Mouse (Mus musculus) liver, embryonic 13.5 days (tissue): ENCODE measurements around the gene Abhd14a. TPM values are rescaled to one million over a fixed set of nuclear protein-coding genes. Genes with fewer than 3 reads are reported as not detected.

ENCODE experiments used
- ATAC-seq: fragments of 200-750 bp; cut with Nextera tagmentation; 2 replicates; pipeline ENCODE4 v1.8.0; 2017; ENCODE audit warnings: low read depth, mild to moderate bottlenecking, moderate number of reproducible peaks, moderate library complexity
- DNase-seq: peaks from one replicate; pipeline ENCODE4 v3.0.0; 2022
- H3K27ac ChIP-seq: fragments of 300-500 bp; sonication (generic); 2 replicates; pipeline ENCODE4 v1.5.1; 2015; ENCODE audit warnings: moderate library complexity, mild to moderate bottlenecking, inconsistent platforms
- H3K27me3 ChIP-seq: fragments of 300-500 bp; sonication (generic); 2 replicates; pipeline ENCODE4 v1.6.1; 2015; ENCODE audit warnings: mild to moderate bottlenecking, inconsistent platforms
- H3K36me3 ChIP-seq: fragments of 300-500 bp; sonication (generic); 2 replicates; pipeline ENCODE4 v1.6.1; 2015; ENCODE audit warnings: mild to moderate bottlenecking, inconsistent platforms
- H3K4me1 ChIP-seq: fragments of 300-500 bp; sonication (generic); replicated peaks from 2 replicates; pipeline ENCODE4 v1.6.1; 2015; ENCODE audit warnings: inconsistent platforms
- H3K4me2 ChIP-seq: fragments of 300-500 bp; sonication (generic); 2 replicates; pipeline ENCODE4 v1.6.1; 2015; ENCODE audit warnings: inconsistent platforms, mild to moderate bottlenecking, moderate library complexity
- H3K4me3 ChIP-seq: fragments of 300-500 bp; sonication (generic); replicated peaks from 2 replicates; pipeline ENCODE4 v1.5.1; 2015; ENCODE audit warnings: mild to moderate bottlenecking, inconsistent platforms
- H3K9ac ChIP-seq: fragments of 300-500 bp; sonication (generic); 2 replicates; pipeline ENCODE4 v1.6.1; 2015; ENCODE audit warnings: mild to moderate bottlenecking, inconsistent platforms
- H3K9me3 ChIP-seq: fragments of 300-500 bp; sonication (generic); replicated peaks from 2 replicates; pipeline ENCODE4 v1.6.1; 2016; ENCODE audit warnings: inconsistent platforms
- WGBS: fragments of 180-500 bp; shearing (Covaris S2); methylation state at CpG from one replicate; pipeline ENCODE4 v1.1.7; 2015; ENCODE audit not compliant: insufficient replicate concordance; 5-methylcytosine and 5-hydroxymethylcytosine counted together
- polyA plus RNA-seq: library from polyadenylated mRNA; unstranded; fragments of >200 nt; fragmentation: Nextera tagmentation; extraction: Ambion mirVana; gene quantifications from 2 replicates; pipeline ENCODE4 v1.2.1, GENCODE M21; 2015

Abhd14a gene
- polyA plus RNA-seq, 1 experiment from 2014 or later, result 26.3 TPM

DNA sequence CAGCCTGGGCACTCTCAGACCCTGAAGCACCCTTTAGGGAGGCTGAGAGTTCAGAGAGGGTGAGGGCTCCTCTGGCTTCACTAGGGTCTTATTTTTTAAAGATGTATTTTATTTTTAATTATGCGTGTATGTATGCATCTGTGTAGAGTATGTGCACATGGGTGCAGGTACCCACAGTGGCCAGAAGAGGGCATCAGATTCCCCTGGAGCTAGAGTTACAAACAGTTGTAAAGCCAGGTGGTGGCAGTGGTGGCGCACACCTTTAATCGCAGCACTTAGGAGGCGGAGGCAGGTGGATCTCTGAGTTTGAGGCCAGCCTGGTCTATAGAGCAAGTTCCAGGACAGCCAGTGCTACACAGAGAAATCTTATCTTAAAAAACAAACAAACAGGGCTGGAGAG is 38.4 kb downstream of the Abhd14a start:
- Histone ChIP-seq H3K9me3 (0 out of 2 replicates have a peak, but pooled peaks cover 2% of the 10 kb centered on the region), H3K9ac (no peak overlapping the region), H3K4me1 (peaks cover 53% of the 10 kb centered on the region), H3K27me3 (no peaks in the 10 kb centered on the region), H3K36me3 (no peaks in the 10 kb centered on the region), H3K4me3 (no peak overlapping the region), H3K27ac (no peak overlapping the region), H3K4me2 (no peak overlapping the region)
- ATAC-seq (no peak), DNase-seq (no peak)
- WGBS, result 95% methylated on average over 4 of the region's 4 CpGs

DNA sequence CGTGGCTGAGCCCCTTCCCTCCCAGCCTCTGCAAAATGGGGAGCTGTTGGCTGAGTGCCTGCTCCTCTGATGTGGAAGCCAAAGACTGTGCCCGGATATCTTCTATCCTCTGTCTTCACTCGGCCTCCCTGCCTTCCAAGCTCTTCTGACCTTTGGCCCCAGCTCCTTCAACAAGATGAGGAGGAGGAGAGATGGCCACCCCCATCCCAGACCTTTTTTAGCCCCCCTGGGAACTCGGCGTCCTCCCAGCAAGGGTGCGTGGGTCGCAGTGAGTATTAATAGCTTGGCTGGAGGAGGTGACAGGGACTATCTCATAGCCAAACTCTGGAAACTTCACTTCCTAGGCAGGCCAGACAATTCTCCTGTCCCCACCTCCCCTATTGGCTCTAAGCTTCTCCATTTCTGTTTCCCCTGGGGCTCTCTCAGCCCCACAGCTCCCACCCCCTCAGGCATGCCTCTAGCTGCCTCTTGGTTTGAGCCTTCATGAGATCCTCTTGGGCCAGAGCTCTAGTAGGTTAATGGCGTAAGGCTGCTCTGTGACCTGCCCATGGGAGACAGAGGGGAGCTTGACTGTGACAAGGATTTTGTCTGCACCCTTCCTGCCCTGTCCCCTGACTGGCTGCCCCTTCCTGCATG is 40.9 kb downstream of the Abhd14a start:
- Histone ChIP-seq H3K36me3 (no peaks in the 10 kb centered on the region), H3K9ac (no peak overlapping the region), H3K4me3 (no peak overlapping the region), H3K27me3 (no peaks in the 10 kb centered on the region), H3K4me2 (no peak overlapping the region), H3K27ac (no peak overlapping the region), H3K4me1 (peaks cover 60% of the 10 kb centered on the region), H3K9me3 (0 out of 2 replicates have a peak, but pooled peaks cover 2% of the 10 kb centered on the region)
- no peak for DNase-seq
- ATAC-seq, result no peak
- WGBS, result 52% methylated on average over 8 of the region's 8 CpGs

DNA sequence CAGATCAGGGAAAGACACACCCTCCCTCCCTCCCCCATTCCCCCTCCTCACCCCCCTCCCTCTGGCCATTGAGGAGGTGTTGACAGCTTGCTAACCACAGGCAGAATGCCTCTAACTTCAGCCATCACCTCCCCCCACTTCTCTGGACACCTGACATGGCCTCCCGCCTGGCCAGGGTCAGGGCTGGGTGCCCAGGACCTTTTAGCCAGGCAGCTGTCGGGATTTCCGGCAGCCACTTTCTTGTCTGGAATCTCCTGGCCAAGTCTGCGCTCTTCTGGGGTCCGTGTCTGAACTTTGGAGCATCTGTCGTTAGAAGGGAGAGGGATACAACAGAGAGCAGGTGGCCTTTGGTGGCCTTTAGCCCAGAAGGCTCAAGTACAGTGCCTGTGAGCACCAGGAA is 42.2 kb downstream of the Abhd14a start:
- no peak for DNase-seq
- H3K4me3 ChIP-seq, result no peak overlapping the region
- H3K9ac ChIP-seq, result no peak overlapping the region
- H3K36me3 ChIP-seq, result no peaks in the 10 kb centered on the region
- H3K27me3 ChIP-seq, result no peaks in the 10 kb centered on the region
- H3K4me1 ChIP-seq, result peaks cover 60% of the 10 kb centered on the region
- no peak for ATAC-seq
- no peak overlapping the region for H3K27ac ChIP-seq
- 0 out of 2 replicates have a peak, but pooled peaks cover 2% of the 10 kb centered on the region for H3K9me3 ChIP-seq
- WGBS, result 30% methylated on average over 6 of the region's 6 CpGs
- H3K4me2 ChIP-seq, result no peak overlapping the region

DNA sequence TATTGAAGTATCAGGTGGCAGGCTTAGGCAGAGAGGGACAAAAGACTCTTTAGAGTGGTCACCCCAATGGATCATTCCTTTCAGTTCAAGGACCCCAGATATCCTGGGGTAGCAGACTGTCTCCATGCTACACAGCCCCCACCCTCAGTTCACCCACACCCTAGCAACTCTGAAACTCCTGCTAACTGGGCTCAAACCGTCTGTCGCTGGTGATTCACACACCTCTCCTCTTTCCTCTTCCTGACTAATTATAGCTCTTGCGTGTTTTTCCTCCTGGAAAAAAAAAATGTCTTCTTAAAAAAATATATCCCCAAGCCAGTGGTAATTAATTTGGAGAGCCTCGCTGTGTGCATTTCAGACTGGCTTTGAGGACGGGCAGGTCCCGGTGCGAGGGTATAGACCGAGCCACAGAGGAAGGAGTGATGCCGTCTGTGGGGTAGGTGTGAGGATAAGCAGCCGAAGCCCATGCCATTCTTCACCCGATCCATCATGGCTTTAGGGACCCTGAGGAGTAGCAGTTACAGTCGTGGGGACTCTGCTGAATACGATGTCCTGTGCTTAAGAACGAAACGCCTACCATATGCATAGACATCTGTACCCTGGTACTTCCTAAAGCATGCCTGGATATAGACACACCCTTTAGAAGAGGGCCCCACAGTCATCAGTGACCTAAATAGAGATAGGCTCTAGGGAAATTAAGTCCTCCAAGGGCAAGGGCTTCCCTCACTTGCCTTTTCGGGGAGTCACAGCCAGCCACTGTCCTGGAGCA is 44.7 kb downstream of the Abhd14a start:
- Histone ChIP-seq H3K9me3 (no peaks in the 10 kb centered on the region), H3K4me2 (no peak overlapping the region), H3K27me3 (no peaks in the 10 kb centered on the region), H3K4me1 (peaks cover 79% of the 10 kb centered on the region), H3K27ac (peak overlapping the region; percentile 43), H3K36me3 (no peaks in the 10 kb centered on the region), H3K4me3 (no peak overlapping the region), H3K9ac (peak overlapping the region; percentile 36; the same call in 1 of the 2 replicates)
- 72% methylated on average over 16 of the region's 16 CpGs for WGBS
- ATAC-seq, result no peak
- no peak for DNase-seq

DNA sequence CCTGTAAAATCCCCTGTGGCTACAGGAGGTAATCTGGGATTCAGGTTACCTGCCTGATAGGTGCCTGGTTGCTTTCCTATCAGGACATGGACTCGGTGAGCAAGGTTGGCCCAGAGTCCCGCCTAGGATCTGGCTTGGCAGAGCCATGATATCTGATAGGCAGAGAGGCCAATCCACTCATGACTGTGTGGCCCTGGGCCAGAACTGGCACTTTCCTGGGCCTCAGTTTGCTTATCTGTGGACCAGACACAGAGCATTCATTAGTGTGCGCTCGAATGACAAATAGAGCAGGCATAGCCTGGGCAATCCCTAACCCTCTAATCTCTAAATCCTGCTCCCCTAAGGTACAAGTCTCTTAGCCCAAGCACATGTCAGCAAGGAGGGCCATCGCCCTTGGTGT is 45.3 kb downstream of the Abhd14a start:
- H3K36me3 ChIP-seq, result no peaks in the 10 kb centered on the region
- peak overlapping the region; percentile 43 for H3K27ac ChIP-seq
- peak overlapping the region; percentile 36; the same call in 1 of the 2 replicates for H3K9ac ChIP-seq
- ATAC-seq (peak; percentile 29), DNase-seq (no peak)
- H3K9me3 ChIP-seq, result no peaks in the 10 kb centered on the region
- H3K4me3 ChIP-seq, result no peak overlapping the region
- H3K4me2 ChIP-seq, result no peak overlapping the region
- 32% methylated on average over 5 of the region's 5 CpGs for WGBS
- H3K27me3 ChIP-seq, result no peaks in the 10 kb centered on the region
- peaks cover 86% of the 10 kb centered on the region for H3K4me1 ChIP-seq

DNA sequence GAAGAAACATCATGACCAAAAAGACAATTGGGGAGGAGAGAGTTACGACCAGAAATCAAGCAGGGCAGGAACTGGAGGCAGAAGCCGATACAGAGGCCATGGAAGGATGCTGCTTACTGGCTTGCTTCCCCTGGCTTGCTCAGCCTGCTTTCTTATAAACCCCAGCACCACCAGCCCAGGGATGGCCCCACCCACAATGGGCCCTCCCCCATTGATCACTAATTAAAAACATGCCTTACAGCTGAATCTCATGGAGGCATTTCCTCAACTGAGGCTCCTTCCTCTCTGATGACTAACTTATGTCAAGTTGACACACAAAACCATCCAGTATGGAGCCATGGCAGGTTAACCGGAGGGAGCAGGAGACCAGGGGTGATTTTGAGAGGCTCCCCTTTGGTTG is 47.7 kb downstream of the Abhd14a start:
- ATAC-seq, result no peak
- Histone ChIP-seq H3K4me3 (no peak overlapping the region), H3K27me3 (no peaks in the 10 kb centered on the region), H3K9ac (0 out of 2 replicates have a peak overlapping the region, but pooled peaks have one; percentile 11), H3K27ac (peak overlapping the region; percentile 88), H3K4me1 (peaks cover 71% of the 10 kb centered on the region), H3K9me3 (no peaks in the 10 kb centered on the region), H3K4me2 (no peak overlapping the region), H3K36me3 (no peaks in the 10 kb centered on the region)
- DNase-seq, result no peak
- 82% methylated on average over 3 of the region's 3 CpGs for WGBS

DNA sequence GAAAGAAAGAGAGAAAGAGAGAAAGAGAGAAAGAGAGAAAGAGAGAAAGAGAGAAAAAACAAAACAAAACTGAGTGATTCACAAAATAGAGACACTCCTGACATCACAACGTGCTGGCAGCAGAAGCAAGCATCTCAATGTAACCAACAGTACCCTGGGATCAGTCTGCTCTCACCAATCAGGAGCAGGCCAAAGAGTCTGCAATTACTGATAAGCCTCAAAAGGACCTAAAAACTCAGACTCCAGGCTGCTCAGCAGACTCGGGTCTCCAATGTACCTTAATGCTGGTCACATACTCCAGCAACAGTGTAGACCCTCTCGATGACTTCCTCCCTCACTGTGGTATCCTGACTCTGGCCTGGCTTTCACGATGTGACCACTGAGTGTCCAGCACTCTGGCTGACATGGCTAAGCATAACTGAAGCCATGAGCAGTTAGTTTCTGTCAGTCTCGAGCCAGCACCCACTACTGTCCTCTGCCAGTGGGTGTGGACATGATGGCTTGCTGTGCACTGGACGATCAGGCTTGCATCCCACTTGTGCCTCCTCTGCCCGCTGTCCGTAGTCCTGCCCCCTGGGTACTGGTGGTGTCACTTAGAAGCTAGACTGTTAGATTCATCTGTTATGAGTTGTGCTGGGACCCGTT is 48.7 kb downstream of the Abhd14a start:
- DNase-seq (peak; percentile 66), ATAC-seq (peak; percentile 92)
- Histone ChIP-seq H3K9me3 (no peaks in the 10 kb centered on the region), H3K4me1 (peaks cover 80% of the 10 kb centered on the region), H3K9ac (peak overlapping the region; percentile 40), H3K4me2 (peak overlapping the region; percentile 51), H3K36me3 (no peaks in the 10 kb centered on the region), H3K27me3 (no peaks in the 10 kb centered on the region), H3K4me3 (0 out of 2 replicates have a peak overlapping the region, but pooled peaks have one; percentile 3), H3K27ac (peak overlapping the region; percentile 88)
- 41% methylated on average over 9 of the region's 9 CpGs for WGBS

DNA sequence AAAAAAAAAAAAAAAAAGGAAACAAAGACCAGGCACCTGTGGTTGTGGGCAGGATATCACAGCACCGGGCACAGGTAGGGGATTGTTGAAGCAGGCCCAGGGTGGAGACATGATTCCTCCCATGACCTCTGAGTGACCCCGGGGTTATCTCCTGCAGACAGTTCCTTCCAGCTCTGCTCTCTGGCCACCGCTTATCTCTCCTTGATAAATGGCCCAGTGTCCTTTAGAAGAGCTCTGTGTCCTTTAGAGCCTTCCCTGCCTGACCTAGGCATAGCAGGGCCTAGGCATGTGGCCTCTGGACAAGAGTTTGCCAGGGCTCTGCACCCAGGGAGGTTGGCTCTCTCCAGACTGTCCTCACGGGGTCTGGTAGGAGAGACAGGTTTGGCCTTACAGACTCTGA is 49.7 kb downstream of the Abhd14a start:
- ATAC-seq (peak; percentile 52), DNase-seq (peak; percentile 20)
- peak overlapping the region; percentile 57 for H3K9ac ChIP-seq
- H3K9me3 ChIP-seq, result no peaks in the 10 kb centered on the region
- 21% methylated on average over 4 of the region's 4 CpGs for WGBS
- H3K27ac ChIP-seq, result peak overlapping the region; percentile 91
- H3K27me3 ChIP-seq, result no peaks in the 10 kb centered on the region
- H3K4me3 ChIP-seq, result no peak overlapping the region
- peaks cover 80% of the 10 kb centered on the region for H3K4me1 ChIP-seq
- peak overlapping the region; percentile 46 for H3K4me2 ChIP-seq
- no peaks in the 10 kb centered on the region for H3K36me3 ChIP-seq

DNA sequence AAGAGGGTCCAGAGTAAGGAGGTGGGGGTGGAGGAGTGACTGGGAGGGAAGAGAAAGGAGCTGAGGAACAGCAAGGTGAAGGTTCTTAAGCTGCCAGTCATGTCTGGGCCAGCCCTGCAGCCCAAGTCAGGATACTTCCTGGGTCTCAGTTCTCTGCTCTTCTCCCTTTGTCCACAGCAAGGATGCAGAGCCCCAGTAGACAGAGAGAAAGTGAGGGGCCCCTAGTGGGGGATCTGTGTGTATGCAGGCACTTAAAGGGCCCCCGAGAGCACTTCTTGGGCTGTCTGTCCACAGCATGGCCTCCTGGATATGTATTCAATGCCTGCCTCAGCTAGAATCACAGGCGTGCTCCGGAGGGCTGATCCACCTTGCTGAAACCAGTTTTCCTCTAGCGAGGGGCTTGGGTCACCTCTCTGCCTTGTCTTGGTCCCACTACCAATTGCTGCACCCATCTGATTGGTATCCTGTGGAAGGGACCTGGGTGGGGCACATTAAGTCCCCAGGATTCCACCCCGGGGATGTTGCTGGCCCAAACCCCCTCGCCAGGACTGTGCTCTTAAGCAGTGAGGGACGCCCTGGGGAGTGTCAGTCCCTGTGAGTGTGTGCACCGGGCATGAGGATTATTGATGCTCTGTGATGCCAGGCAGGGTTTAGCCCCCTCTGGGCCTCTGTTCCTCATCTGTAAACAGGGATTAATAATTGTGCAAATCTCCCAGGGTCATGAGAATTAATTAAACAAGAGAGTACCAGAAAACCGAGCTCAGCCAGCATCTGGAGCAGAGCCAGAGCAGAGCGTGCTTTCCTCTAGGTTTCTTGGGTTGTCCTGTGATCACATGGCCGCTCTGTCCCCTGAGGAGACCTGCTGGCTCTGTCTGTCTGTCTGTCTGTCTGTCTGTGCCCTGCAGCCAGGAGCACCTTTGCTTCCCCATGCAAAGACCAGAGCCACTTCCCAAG is 52.6 kb downstream of the Abhd14a start:
- Histone ChIP-seq H3K4me2 (no peak overlapping the region), H3K36me3 (no peaks in the 10 kb centered on the region), H3K4me3 (no peak overlapping the region), H3K9me3 (no peaks in the 10 kb centered on the region), H3K27ac (no peak overlapping the region), H3K27me3 (no peaks in the 10 kb centered on the region), H3K9ac (no peak overlapping the region), H3K4me1 (peaks cover 65% of the 10 kb centered on the region)
- WGBS, result 60% methylated on average over 11 of the region's 11 CpGs
- DNase-seq (no peak), ATAC-seq (no peak)

DNA sequence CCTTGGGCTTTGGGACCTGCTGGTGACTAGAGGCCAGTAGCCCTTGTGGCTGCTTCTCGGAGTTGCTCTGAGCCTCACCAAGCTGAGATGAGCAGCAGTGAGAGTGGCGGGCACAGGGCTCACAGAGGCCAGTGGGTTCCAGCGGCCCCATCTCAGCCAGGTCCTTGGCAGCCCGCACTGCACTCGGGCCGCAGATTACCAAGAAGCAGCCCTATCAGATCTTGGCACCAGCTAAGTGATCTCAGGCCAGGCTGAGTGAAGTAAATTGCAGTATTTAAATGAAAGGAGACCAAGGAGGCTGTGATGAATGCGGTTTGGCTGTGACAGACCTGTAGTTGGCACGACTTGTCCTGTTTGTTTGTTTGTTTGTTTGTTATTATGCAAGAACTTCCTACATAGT is 53.9 kb downstream of the Abhd14a start:
- H3K4me2 ChIP-seq, result no peak overlapping the region
- peaks cover 51% of the 10 kb centered on the region for H3K4me1 ChIP-seq
- no peaks in the 10 kb centered on the region for H3K27me3 ChIP-seq
- DNase-seq (no peak), ATAC-seq (no peak)
- no peak overlapping the region for H3K4me3 ChIP-seq
- no peak overlapping the region for H3K9ac ChIP-seq
- no peaks in the 10 kb centered on the region for H3K9me3 ChIP-seq
- H3K27ac ChIP-seq, result no peak overlapping the region
- no peaks in the 10 kb centered on the region for H3K36me3 ChIP-seq
- WGBS, result 69% methylated on average over 8 of the region's 8 CpGs
